Mouse (Mus musculus) duodenum, adult 2 months (tissue): Measurements from ENCODE around the gene Gm17455. TPM values are rescaled to one million over a fixed set of nuclear protein-coding genes. Genes with fewer than 3 reads are reported as not detected.

ENCODE experiments used
- polyA plus RNA-seq: library from polyadenylated mRNA; depleted of rRNA; stranded (reverse); fragments of >200 nt; gene quantifications from 2 replicates; pipeline ENCODE4 v1.2.3, GENCODE M21; 2012; ENCODE audit warnings: low replicate concordance; rRNA removed

Gene Gm17455
- 0.26 and 0.72 TPM in 2 replicates for polyA plus RNA-seq

DNA sequence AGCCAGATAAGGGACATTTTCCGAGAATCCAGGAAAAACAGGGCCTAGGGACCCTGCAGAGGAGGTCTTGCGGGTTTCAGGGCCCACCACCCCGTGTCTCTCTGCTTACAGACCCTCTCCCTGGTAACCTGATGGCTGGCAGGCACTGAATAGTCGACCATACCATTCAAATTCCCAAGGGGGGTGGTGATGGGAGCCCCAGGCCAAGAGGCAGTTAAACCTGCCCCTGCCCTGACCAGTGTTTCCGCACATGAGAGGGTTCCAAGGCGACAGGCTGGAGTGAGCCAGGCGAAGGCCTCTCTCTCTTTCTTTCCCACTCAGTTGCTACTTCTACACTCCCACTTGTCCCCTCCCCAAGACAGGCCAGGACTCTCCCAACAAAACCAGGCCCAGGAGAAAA, at the start of gene Gm17455:
Gm17455 (plus strand) TSS at position 278 of the 400 bp plus-strand sequence.

Other genes with a start within 250 kb of the Gm17455 start
- 0.16 and 0.90 TPM in 2 replicates for gene Chst3, start 180.5 kb upstream of the Gm17455 start, polyA plus RNA-seq
- gene Psap, start 122.1 kb upstream of the Gm17455 start, polyA plus RNA-seq, result 420 and 485 TPM in 2 replicates
- gene Vsir, start 52.9 kb upstream of the Gm17455 start, polyA plus RNA-seq, result 21.3 and 24.0 TPM in 2 replicates